Mouse (Mus musculus): ENCODE data around the gene H1f0.

Gene H1f0

DNA sequence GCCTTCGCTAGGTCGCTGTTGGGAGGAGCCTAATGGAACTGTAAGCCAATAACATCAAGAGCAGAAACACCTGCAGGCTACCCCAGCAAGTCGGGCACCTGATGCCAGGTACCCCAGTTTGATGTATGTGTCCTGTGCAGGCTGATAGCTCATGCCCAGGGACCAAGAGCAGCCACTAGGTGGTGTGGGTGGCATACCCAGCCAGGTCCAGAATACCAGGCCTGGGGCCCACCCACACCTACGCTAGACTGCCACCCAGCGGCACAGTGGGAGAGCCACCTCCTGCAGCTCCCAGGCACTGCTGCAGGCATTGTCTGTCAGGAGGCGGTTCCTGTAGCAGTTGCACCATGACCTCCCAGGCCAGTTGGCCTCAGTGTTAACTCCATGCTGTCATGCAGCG, 10.6 kb downstream of the H1f0 start:
- no peak for DNase-seq (ENCODE audit: low read depth, low spot score)

DNA sequence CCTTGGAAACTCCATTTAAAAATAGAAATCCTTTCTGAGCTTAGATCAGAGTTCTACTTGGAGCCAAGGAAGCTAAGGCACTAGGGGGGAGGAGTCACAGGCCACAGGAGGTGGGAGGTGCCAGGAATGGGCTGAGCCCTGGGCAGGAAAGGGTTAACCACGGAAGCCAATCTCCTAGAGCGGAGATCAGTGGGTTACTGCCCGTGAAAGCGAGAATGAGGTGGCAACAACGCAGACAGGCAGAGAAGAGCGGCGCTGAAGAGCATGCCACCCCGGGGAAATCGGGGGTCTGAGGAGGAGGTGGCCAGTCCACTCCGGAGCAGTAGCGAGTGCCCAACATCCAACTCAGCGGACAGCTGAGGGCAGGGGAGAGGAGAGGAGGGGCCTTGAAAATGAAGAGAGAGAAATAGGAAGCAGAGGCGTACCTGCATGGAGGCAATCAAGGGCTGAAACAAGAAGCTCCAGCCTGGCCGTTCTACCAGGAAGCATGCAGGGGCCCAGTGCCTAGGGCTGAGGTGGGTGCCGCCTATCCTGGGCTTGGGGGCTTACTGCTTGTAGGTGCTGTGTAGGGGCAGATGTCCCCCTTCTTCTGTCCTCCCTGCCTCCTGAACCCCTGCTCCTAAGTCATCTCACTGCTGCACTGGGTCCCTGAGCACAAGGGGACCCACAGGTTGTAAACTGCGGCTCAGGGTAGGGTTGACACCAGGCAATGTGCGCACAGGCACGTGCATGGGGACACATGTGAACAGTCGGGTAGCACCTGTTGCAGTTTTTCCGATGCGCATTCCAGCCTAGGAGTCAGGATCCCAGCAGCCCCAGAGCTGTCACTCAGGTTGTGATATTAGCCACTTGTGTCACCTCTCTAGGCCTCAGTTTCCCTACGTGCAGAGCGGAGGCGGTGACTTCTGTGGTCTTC, 12.5 kb downstream of the H1f0 start:
- no peak for DNase-seq (ENCODE audit: low read depth, low spot score)

DNA sequence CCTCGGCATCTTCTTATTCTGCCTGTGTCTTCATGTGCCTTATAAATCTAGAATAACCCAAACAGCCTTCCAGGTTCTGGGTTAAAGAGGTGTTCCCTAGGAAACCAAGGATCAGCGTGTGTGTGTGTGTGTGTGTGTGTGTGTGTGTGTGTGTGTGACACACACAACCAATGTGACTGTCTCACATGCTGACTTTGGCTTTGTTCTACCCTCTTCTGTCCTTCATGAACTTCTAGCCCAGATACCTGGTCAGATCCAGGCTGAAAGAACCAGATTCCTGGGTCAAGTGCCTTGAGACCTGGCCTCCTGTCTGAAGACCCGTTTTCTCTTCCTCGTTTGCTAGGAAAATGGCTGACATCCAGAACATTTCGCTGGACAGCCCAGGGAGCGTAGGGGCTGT, 13.3 kb downstream of the H1f0 start, which contains the start of gene Galr3:
Gene Galr3 (plus strand): TSS at position 301 of the 400 bp plus-strand sequence.
- DNase-seq (ENCODE audit: low read depth, low spot score) = no peak

DNA sequence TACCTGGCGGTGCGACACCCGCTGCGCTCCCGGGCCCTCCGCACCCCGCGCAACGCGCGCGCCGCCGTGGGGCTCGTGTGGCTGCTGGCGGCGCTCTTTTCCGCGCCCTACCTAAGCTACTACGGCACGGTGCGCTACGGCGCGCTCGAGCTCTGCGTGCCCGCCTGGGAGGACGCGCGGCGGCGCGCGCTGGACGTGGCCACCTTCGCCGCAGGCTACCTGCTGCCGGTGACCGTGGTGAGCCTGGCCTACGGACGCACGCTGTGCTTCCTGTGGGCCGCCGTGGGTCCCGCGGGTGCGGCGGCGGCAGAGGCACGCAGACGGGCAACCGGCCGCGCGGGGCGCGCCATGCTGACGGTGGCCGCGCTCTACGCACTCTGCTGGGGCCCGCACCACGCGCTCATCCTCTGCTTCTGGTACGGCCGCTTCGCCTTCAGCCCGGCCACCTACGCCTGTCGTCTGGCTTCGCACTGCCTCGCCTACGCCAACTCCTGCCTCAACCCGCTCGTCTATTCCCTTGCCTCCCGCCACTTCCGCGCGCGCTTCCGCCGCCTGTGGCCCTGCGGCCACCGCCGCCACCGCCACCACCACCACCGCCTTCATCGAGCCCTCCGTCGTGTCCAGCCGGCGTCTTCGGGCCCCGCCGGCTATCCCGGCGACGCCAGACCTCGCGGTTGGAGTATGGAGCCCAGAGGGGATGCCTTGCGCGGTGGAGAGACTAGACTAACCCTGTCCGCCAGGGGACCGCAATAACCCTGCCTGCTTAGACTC, 14.7 kb downstream of the H1f0 start:
- no peak for DNase-seq (ENCODE audit: low read depth, low spot score)

DNA sequence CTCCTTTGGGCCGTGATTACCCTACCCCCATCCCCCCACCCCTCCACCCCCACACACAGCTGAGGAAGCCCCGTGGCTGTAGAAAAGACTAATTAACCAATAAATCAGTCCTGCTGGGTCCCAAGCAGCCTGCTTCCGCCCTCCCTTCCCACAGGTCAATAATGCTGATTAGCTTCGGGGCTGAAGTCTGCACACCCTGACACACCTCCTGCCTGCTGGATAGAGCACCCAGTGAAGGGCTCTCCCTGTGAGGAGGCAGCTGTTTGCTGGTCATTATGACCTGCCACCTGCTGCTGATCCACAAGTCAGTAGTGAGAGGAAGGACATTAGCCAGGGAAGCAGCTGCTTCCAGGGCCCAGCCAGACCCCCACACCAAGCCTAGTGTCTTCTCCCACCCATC, 16.6 kb downstream of the H1f0 start:
- DNase-seq (ENCODE audit: low read depth, low spot score) = no peak

DNA sequence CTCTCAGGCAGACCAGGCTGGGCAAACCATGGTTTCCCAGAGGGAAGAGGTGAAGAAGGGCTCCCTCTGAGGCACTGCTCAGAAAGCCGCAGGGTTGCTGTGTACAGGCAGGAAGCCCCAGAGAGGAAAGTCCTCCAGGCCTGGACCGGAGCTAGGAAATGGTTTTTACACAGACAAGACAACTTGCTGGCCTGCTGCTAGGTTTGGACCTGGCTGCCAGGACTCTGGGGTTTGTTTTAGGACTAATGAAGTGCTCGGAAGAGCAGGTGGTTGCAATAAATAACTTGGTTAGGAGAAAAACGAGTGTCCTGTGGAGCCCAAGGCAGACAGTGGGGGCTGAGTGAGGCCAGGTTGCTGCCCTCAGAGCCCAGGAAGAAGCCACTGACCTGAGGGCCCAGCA, 19.9 kb downstream of the H1f0 start:
- DNase-seq (ENCODE audit: low read depth, low spot score) = no peak

DNA sequence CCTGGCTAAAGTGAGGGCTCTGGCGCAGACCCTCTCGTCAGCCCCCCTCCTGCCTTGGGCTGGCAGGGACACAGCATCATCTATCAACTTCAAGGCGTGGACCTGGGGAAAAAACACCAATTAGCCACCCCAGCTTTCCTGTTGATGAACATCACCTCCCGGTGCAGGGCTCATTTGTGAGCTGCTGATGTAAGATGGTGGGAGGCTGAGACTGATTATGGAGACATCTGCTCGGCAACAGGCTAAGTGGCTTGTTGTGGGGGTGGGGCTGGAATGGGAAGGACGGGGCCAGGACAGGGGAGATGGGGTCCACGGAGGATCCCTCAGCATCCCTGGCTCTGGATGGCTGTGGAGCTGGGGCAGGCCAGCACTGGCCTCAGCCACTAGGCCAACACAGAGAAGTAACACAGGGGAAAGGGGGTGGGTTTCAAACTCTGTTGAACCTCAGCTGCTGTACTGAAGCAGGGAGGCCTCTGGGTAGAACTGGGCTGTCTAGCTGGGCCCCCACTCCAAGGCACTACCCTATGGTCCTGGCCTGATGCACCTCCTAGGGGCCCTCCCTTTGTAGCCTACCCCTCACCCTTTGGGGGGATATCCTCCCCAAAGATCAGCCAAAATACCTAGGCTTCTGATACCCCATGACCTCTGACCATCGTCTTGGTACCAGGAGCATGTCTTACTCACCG, 22.1 kb downstream of the H1f0 start:
- DNase-seq (ENCODE audit: low read depth, low spot score) = no peak

DNA sequence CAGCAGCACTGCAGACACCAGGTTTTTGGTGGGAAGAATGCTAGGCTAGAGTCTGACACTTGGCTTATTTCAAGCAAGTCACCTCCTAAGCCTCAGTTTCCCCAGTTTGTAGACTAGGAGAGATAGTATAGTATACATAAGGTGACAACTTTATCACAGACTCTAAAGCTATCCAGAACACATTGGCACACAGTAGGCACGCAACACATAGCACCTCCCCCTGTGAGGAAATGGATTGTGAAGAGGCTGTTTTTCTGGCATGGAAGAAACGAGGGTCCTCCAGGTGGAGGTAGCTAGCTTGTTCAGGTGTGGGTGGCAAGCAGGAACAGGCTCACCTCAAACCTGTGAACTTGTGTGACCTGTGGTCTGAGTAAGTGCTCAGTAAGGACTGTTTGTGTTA, 22.7 kb downstream of the H1f0 start:
- DNase-seq (ENCODE audit: low read depth, low spot score) = no peak

DNA sequence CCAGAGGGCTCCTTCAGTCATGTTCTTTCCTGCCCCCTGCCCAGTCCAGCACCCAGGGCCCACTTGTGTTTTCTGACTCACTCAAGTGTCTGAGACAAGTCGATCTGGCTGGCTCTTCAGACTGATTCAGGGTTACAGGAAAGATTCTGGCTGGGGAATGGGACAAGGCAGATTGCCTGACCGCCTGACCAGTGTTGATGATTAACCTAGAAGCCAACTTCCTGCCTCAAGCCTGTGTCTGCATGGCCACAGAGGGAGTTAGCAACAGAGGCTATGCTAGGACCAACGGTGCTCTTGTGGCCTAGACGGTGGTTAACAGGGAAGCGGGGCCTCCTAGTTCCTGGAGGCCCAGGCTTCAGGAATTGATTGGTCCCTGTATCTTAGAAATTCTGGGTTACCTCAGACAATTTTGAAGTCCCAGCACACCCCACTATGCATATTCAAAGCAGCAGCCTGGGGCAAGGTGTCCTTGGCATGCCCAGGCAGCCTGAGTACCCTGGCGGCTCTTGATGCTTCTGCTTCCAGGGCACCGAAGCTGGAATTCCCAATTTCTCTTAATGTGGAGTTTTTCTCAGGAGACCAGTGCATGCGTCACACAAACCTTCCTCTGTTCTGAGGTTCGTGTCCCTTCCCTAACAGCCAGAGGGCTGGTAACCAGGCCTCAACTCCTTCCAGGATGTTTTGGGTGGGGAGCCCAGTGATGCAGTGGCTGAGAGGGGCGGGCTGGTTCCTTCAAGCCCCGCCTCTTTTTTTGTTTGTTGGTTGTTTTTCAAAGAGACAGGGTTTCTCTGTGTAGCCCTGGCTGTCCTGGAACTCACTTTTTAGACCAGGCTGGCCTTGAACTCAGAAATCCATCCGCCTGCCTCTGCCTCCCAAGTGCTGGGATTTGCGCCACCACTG, 23.5 kb downstream of the H1f0 start:
- no peak for DNase-seq (ENCODE audit: low read depth, low spot score)

DNA sequence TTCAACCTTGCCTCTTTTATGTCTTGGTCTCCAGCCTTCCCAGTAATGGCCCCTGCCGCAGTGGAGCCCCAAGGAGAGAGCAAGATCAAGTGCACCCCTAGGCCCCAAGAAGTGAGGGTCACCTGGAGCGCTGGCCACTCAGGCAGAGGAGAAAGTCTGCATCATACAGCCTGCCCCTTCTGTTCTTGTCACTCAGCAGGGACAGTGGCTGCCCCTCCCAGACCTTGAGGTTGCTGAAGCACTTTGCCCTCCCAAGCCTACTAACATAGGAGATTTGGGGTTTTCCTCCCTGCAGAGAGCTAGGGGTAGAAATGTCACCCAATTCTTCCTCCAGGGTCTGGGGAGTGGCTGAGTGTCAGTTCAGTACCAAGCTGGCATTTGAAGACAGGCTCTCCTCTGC, 24.1 kb downstream of the H1f0 start:
- no peak for DNase-seq (ENCODE audit: low read depth, low spot score)

DNA sequence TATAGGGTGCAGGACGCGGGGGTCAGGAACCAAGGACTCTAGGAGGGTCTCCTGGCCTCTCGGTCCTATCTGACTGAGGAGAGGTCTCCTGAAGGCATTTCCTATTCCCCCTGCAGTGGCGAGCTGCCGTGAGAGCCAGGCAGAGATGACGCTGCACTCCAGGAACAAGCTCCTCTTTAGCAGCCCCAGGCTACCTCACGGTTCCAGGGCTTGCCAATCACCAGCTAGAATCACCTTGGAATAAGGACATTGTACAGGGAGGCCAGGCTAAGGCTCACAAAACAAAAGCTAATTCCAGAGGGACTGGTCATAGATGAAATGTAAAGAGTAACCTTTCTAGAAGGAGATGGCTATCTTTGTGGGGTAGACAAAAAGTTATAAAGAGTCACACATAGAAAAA, 28.4 kb downstream of the H1f0 start:
- no peak for DNase-seq (ENCODE audit: low read depth, low spot score)

DNA sequence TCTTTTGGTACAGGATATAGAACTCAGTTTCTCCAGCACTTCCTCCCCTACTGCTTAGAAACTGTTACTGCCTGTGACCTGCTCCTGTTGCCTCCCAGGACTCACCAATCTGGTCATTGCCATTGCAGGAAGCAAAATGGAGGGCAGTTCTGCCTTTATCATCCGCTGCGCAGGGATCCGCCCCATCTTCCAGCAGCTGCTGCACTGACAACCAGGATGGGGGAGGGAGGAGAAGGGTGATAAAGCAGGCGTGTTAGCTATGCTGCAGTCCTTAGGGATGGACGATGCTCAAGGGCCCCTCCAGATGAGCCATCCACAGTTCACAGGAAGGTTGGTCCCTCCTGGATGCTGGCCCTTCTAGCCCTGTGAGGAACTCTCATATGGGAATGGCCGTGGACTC, 29.6 kb downstream of the H1f0 start:
- no peak for DNase-seq (ENCODE audit: low read depth, low spot score)

DNA sequence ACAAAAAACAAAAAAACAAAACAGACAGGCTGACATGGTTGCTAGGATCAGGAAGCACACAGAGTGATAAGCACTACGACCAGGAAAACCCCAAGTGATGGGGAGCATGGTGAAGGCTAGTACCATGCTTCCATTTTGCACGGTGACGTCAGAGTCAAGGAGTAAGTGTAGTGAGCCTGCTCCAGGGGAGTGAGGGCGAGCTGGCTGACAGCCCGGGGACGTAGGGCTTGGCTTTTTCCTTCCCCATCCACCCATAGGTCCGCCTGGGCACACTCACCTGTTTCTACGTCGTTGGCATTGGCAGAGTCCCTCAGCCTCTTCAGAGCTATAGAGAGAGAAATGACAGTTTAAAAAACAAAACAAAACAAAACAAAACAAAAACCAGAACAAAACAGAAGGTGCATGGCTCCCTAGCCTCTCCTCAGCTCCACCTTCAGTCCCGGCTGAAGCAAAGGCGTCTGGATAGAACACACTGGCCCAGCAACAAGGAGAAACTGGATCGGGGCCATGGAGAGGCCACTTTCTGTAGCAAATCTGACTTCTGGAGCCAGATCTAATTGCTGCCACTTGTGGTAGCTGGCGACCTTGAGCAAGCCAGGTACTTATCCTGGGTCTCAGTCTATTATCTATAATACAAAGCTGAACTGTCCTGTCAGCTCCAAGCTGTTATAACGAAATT, 32.8 kb downstream of the H1f0 start:
- no peak for DNase-seq (ENCODE audit: low read depth, low spot score)

DNA sequence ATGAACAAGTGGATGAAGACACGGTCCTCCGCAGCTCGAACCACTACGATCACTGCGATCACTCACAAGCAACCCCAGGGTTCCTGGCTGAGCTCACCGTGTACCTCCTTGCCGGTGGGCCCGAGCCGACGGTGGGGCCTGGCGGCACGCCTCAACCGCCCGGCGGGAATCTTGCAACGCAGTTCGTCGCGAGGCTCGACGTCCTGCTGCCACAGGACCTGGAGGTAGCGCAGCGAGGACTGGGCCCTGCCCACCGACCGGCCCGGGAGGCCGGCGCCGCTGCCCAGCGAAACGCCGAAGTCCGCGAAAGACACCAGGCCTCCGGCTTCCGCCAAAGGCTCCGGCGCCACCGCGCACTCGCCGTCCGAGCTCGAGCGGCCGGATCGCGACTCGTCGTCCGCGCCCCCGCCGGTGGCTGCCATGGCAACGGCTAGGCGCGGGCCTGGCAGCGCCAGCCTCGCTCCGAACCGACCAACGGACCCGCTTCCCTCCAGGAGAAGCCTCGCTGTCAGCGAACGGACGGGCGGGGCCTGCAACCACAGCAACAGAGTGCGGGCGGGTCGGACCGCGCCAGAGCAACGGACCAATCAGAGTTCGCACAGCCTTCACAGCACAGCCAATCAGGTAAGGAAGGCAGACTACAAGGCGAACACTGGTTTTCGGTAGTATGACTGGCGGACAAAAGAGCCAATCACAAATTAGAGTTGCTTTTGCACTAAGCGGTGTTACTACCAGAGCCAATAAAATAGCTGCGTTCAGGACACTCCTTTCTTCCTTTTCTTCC, 34.3 kb downstream of the H1f0 start, which contains the start of gene Ankrd54:
Gene Ankrd54 (minus strand): TSS at position 518 of the 784 bp plus-strand sequence.
- peak; percentile 100 for DNase-seq (ENCODE audit: low read depth, low spot score)

DNA sequence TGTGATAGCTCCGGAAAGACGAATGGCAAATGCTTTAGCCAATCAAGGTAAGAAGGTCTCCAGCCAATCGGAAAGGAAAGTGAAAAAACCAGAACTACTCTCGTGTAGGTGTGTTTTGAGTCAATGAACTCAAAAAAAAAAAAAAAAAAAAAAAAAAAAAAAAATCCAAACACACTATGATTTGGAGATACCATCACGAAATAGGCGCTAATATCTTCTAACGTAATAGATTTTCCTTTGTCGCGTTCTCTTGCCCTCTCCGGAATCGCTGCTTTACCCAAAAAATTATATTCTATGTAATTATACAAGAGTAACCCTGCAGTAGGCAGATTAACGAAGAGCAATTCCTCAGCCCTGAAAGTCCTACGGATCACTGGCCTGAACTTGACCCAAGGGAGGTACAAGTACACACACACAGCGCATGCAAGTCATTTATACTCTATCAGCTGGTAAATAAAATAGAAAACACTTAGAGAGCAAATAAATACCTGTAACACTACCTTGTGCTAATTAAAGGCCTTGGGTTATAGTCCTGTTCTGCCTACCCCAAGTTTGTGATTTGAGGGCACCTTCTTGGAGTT, 35.0 kb downstream of the H1f0 start:
- no peak for DNase-seq (ENCODE audit: low read depth, low spot score)

DNA sequence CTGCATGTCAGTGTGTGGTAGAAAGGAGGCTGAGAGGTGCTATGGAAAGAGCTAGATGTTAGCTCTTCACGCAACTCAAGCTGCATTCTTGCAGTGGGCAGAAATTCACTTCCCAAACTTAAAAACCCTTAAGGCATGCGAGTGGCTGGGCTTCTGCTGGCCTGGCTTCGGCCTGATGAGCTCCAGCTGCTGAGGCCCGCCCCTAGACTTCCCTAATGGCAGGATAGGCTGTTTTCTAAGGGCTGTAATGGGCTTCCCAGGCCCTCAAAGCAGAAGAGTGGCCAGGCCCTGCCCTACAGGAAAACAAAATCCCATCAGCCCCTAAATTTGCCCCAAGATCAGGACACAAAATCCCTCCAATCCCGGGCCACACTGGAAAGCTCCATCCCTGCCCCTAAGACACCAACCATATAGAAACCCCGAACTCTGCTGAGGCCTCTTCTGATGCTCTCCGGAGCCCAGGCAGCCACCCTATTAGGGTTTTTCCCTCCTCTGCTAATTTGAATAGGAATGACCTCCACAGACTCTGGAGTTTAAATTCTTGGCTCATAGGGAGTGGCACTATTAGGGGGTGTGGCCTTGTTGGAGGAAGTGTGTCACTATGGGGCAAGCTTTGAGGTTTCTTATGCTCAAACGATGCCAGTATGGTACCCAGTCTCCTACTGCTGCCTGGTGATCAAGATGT, 37.0 kb downstream of the H1f0 start:
- no peak for DNase-seq (ENCODE audit: low read depth, low spot score)

DNA sequence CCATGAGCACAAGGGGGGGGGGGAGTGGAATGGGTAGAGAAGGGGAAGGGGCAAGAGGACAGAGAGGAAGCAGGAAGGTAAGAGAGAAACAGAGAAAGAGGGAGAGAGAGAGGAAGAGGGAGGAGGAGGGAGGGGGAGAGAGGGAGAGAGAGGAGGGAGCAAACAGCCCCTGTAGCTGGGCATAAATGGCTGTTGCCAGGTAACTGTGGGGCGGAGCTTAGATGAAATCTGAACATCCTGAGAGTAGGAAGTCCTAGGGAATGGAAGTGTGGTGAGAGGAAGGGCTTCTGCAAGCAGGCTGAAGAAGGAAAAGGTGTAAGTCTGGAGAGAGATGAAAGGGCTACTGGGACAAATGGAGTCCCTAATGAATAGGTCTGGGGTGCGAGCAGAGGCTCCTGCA, 38.0 kb downstream of the H1f0 start:
- no peak for DNase-seq (ENCODE audit: low read depth, low spot score)

DNA sequence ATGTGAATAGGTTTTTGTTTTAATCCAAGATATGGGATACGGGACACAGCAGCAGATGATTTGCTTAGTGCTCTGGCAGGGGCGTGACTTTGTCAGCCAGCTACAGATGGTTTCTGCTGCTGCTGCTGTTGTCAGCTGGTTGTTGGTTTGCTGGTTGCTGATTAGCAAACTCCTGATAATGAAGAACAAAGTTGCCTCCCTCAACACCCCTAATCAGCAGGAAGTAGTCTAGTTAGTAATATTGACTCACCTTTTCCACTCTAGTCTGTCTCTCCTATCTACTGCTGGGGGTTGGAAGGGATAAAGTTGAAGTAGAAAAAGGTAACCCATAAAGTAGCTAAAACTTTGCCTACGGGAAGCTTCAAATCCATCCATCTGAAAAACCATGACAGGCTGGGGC, 39.4 kb downstream of the H1f0 start:
- no peak for DNase-seq (ENCODE audit: low read depth, low spot score)

DNA sequence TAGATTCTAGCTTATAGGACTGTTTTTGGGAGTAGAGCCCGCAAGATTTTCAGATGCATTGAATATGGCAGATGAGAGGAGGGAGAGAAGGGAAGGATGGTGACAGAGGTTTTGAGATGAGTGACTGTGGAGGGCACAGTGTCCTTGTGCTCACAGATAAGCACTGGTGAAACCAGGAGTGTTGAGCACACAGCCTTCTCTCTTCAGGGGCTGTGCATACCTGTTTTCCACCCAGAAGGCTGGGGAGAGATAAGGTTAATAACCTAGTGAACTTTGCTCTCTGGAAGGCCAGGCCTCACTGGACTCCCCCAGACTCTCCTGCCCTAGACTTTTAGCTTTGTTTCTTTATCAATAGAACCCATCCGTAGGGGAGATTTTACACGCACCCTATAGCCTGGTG, 40.2 kb downstream of the H1f0 start:
- no peak for DNase-seq (ENCODE audit: low read depth, low spot score)

All from telencephalon, adult 2 months (tissue).